Mouse (Mus musculus) forebrain, postnatal 0 days (tissue): ENCODE data around the gene Asb11. TPM values are rescaled to one million over a fixed set of nuclear protein-coding genes. Genes with fewer than 3 reads are reported as not detected.

Source experiments
- ATAC-seq: fragments of 200-750 bp; cut with Nextera tagmentation; 2 replicates; pipeline ENCODE4 v1.8.0; 2017; ENCODE audit warnings: mild to moderate bottlenecking, moderate library complexity
- DNase-seq: peaks from one replicate; pipeline ENCODE4 v3.0.0-alpha.2; 2015
- H3K27ac ChIP-seq: fragments of 300-500 bp; sonication (generic); 2 replicates; pipeline ENCODE4 v1.5.1; 2014; ENCODE audit warnings: low read depth, mild to moderate bottlenecking, antibody characterized with exemption, low read length, moderate library complexity, mixed read lengths
- H3K27me3 ChIP-seq: fragments of 300-500 bp; sonication (generic); 2 replicates; pipeline ENCODE4 v1.6.1; 2014; ENCODE audit warnings: mild to moderate bottlenecking, low read length, mixed read lengths; ENCODE audit not compliant: insufficient read depth
- H3K36me3 ChIP-seq: fragments of 300-500 bp; sonication (generic); 2 replicates; pipeline ENCODE4 v1.6.1; 2014; ENCODE audit warnings: mild to moderate bottlenecking, moderate library complexity; ENCODE audit not compliant: insufficient read depth
- H3K4me1 ChIP-seq: fragments of 300-500 bp; sonication (generic); 2 replicates; pipeline ENCODE4 v1.6.1; 2014; ENCODE audit warnings: antibody characterized with exemption; ENCODE audit not compliant: insufficient read depth
- H3K4me2 ChIP-seq: fragments of 300-500 bp; sonication (generic); 2 replicates; pipeline ENCODE4 v1.6.1; 2014; ENCODE audit warnings: low read depth, mild to moderate bottlenecking, moderate library complexity
- H3K4me3 ChIP-seq: fragments of 300-500 bp; sonication (generic); 2 replicates; pipeline ENCODE4 v1.5.1; 2014; ENCODE audit warnings: low read depth, low read length, mixed read lengths
- H3K9ac ChIP-seq: fragments of 300-500 bp; sonication (generic); 2 replicates; pipeline ENCODE4 v1.6.1; 2014; ENCODE audit warnings: mild to moderate bottlenecking
- H3K9me3 ChIP-seq: fragments of 300-500 bp; sonication (generic); 2 replicates; pipeline ENCODE4 v1.6.1; 2016; ENCODE audit warnings: low read length
- CTCF ChIP-seq: sonication (generic); IDR thresholded peaks from 2 replicates; pipeline ENCODE4 v1.5.1; 2016; ENCODE audit warnings: antibody characterized with exemption, control low read depth, low read depth
- WGBS: fragments of 180-500 bp; shearing (Covaris S2); extraction: QIAGEN DNeasy Blood & Tissue Kit; methylation state at CpG from one replicate; pipeline ENCODE4 v1.1.7; 2014; 5-methylcytosine and 5-hydroxymethylcytosine counted together
- polyA plus RNA-seq: library from polyadenylated mRNA; unstranded; fragments of >200 nt; fragmentation: Nextera tagmentation; extraction: Ambion mirVana; gene quantifications from 2 replicates; pipeline ENCODE4 v1.2.1, GENCODE M21; 2015
- total RNA-seq: library from RNA; depleted of rRNA; stranded (reverse); fragments of >200 nt; gene quantifications from 2 replicates; pipeline ENCODE4 v1.2.3, GENCODE M21; 2014; rRNA removed

Asb11 gene
- total and polyA plus RNA-seq, 2 experiments from 2014 or later, result 0.13 TPM; not detected in 1

DNA sequence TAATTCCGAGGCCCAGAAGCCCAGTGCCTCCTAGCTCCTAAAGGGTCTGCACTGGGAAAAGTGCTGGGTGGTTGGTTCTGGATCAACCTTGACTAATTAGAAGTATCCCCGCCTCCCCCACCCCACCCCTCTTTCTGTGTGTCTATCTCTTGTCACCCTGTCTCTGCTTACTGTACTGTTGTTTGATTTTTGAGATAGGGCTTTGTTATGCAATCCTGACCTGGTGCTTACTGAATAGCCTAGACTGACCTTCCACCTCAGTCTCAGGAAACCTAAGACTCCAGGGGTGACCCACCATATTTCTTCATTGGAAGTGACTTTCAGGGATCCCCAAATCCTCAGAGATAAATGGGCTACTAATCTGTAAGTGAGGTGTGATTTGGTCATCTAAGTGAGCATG is 65.5 kb downstream of the Asb11 start:
- no peaks in the 10 kb centered on the region for H3K9me3 ChIP-seq
- ATAC-seq (no peak), DNase-seq (no peak)
- no peak for TF ChIP-seq CTCF
- 86% methylated on average over 2 of the region's 2 CpGs for WGBS
- H3K4me1 ChIP-seq, result no peaks in the 10 kb centered on the region
- no peak overlapping the region for H3K4me2 ChIP-seq
- H3K36me3 ChIP-seq, result no peaks in the 10 kb centered on the region
- H3K27ac ChIP-seq, result no peak overlapping the region
- H3K27me3 ChIP-seq, result no peaks in the 10 kb centered on the region
- no peak overlapping the region for H3K4me3 ChIP-seq
- H3K9ac ChIP-seq, result no peak overlapping the region

DNA sequence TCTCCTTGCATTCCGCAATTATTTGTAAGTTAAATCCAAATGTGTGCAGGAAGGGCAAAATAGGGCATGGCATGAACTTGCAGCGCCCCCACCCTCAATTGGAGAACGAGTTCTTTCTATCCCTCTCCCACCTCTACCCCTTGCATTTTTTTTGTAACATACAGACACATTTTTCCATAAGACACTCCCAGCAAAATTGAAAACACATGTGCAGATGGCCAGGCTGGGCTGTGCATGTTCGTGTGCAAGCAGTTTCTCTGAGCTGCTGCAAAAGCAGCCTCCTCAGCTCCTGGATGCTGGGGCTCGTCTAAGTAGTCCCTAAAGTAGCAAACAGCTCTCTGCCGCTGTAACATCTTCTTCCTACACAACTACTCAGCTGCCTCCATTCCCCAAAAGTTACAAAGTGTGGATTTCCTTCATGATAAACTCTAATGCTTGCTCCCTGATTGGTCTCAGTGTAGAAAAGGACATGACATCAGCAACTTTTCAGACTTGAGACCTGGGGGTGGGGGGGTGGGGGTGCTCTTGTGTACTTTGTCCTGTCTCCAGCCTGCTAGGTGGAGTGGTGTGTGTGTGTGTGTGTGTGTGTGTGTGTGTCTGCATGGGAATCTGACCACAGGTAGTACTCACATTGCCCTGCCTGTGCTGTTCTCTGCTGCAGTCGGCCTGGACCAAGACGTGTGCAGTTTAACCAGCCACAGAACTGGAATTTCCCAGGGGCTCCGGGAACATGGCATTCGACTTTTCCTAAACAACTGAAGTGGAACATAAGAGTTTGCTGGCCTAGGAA is 69.1 kb downstream of the Asb11 start, which contains the start of gene Asb9:
TSS of gene Asb9 (plus strand) at position 619 of the 790 bp plus-strand sequence.
- Histone ChIP-seq H3K36me3 (no peaks in the 10 kb centered on the region), H3K27ac (no peak within 1 kb of the TSS), H3K9me3 (no peaks in the 10 kb centered on the region), H3K4me3 (no peak within 1 kb of the TSS), H3K27me3 (no peaks in the 10 kb centered on the region), H3K9ac (no peak within 1 kb of the TSS), H3K4me1 (no peaks in the 10 kb centered on the region), H3K4me2 (no peak within 1 kb of the TSS)
- WGBS, result 80% methylated on average over 10 of the region's 10 CpGs
- DNase-seq (no peak), ATAC-seq (no peak)
- no peak for TF ChIP-seq CTCF

DNA sequence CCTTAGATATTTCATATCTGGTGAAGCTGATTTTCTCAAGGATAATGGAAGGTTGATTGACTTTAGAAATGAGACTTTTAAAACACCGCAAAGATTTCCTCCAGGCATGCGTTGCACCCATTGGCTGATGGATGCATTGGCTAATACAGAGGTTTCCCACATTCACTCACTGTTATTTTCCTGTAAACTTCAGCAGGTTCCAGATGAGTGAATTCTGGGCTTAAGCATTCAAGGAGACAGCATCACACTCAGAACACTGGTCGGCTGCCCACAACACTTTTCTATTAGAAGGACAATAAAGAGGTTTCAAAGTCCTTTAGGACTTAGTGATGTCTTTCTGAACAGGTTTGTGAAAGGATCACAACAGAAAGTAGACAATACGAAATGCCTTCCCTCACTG is 70.3 kb downstream of the Asb11 start:
- WGBS, result 82% methylated on average over 4 of the region's 4 CpGs
- Histone ChIP-seq H3K4me1 (no peaks in the 10 kb centered on the region), H3K36me3 (no peaks in the 10 kb centered on the region), H3K4me2 (no peak overlapping the region), H3K27me3 (no peaks in the 10 kb centered on the region), H3K27ac (no peak overlapping the region), H3K4me3 (no peak overlapping the region), H3K9me3 (no peaks in the 10 kb centered on the region), H3K9ac (no peak overlapping the region)
- TF ChIP-seq CTCF, result no peak
- ATAC-seq (no peak), DNase-seq (no peak)

DNA sequence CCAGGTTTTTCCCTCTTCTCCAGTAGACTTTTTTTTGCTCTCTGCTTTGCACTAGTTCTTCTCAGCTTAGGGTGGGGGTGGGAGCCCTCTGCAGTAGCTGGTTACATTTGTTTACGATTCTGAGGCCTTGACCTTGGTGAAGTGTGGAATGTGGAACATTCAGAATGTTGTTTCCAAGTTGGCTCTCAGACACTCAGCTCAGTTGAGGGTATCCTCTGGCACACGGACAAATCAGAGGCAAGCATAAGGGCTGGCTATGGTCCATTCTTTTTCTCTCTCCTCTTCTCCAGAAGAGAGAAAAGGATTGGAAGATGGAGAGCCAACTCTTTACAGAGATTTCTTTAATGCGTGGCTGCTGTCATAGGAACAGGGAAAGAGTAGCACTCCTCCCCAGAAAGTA is 71.9 kb downstream of the Asb11 start:
- Histone ChIP-seq H3K9me3 (no peaks in the 10 kb centered on the region), H3K4me2 (no peak overlapping the region), H3K4me1 (no peaks in the 10 kb centered on the region), H3K27ac (no peak overlapping the region), H3K9ac (no peak overlapping the region), H3K4me3 (no peak overlapping the region), H3K27me3 (no peaks in the 10 kb centered on the region), H3K36me3 (no peaks in the 10 kb centered on the region)
- WGBS, result 61% methylated on average over 3 of the region's 3 CpGs
- TF ChIP-seq CTCF, result no peak
- DNase-seq (no peak), ATAC-seq (no peak)

Other genes starting within 250 kb of the Asb11 start
- gene Bmx, start 178.8 kb upstream of the Asb11 start, total RNA-seq, result 0.38 and 1.2 TPM in 2 replicates
- 0.33 and 0.39 TPM in 2 replicates for gene Bmx, start 178.8 kb upstream of the Asb11 start, polyA plus RNA-seq
- 1.4 and 3.1 TPM in 2 replicates for gene Pir, start 167.6 kb upstream of the Asb11 start, total RNA-seq
- gene Pir, start 167.6 kb upstream of the Asb11 start, polyA plus RNA-seq, result 4.3 and 6.1 TPM in 2 replicates
- 0.29 and 1.0 TPM in 2 replicates for gene Vegfd, start 63.6 kb upstream of the Asb11 start, total RNA-seq
- 0.54 and 1.0 TPM in 2 replicates for gene Vegfd, start 63.6 kb upstream of the Asb11 start, polyA plus RNA-seq
- 4.3 and 4.7 TPM in 2 replicates for gene Piga, start 17.2 kb upstream of the Asb11 start, total RNA-seq
- 2.5 and 3.4 TPM in 2 replicates for gene Piga, start 17.2 kb upstream of the Asb11 start, polyA plus RNA-seq
- not detected in 2 replicates for gene Asb9, start 69.3 kb downstream of the Asb11 start, total RNA-seq
- gene Asb9, start 69.3 kb downstream of the Asb11 start, polyA plus RNA-seq, result not detected in 2 replicates